Comparison of ENCODE assay signal across 22 mouse cellular contexts in genomic region chr2:101711608-101712007, GRCm38 (mm10).
"Had no signal": no experiment of that assay in that cellular context is flagged by ENCODE, and none has a peak within 500 bp of the region (broad histone marks: within the 10 kb centered on the region; RNA-seq: fewer than 3 reads in every experiment).

No protein-coding gene starts in this region.

- ATAC-seq: intestine, embryonic 16.5 days; liver, embryonic 12.5 days had no signal

- H3K36me3 ChIP-seq: liver, embryonic 12.5 days; liver, embryonic 15.5 days; neural tube, embryonic 12.5 days; neural tube, embryonic 15.5 days; stomach, embryonic 15.5 days had no signal

- H3K4me1 ChIP-seq: liver, embryonic 12.5 days; liver, embryonic 15.5 days; neural tube, embryonic 12.5 days; neural tube, embryonic 15.5 days; stomach, embryonic 15.5 days had no signal

- H3K9ac ChIP-seq: liver, embryonic 12.5 days; liver, embryonic 15.5 days; lung, embryonic 15.5 days; neural tube, embryonic 12.5 days; neural tube, embryonic 15.5 days; stomach, embryonic 15.5 days had no signal

- H3K27me3 ChIP-seq: liver, embryonic 12.5 days; lung, embryonic 15.5 days; neural tube, embryonic 12.5 days; neural tube, embryonic 15.5 days; stomach, embryonic 15.5 days had no signal

- H3K4me2 ChIP-seq: liver, embryonic 12.5 days; liver, embryonic 15.5 days; lung, embryonic 15.5 days; midbrain, embryonic 11.5 days; neural tube, embryonic 12.5 days; neural tube, embryonic 15.5 days; stomach, embryonic 15.5 days had no signal

- H3K27ac ChIP-seq: layer of hippocampus, adult 2 months; liver, embryonic 12.5 days; liver, embryonic 15.5 days; lung, embryonic 15.5 days; neural tube, embryonic 12.5 days; neural tube, embryonic 15.5 days; stomach, embryonic 15.5 days had no signal

- H3K4me3 ChIP-seq: layer of hippocampus, adult 2 months; liver, embryonic 12.5 days; liver, embryonic 15.5 days; lung, embryonic 15.5 days; megakaryocyte, embryonic 14.5 days; neural tube, embryonic 12.5 days; neural tube, embryonic 15.5 days; stomach, embryonic 15.5 days had no signal

- DNase-seq: kidney, adult 8-10 months; kidney, postnatal 14 days; layer of hippocampus, adult 9-11 months; liver; lung, adult 18-20 months; lung, postnatal 10 days; lung, postnatal 36 days; midbrain, embryonic 14.5 days; retina, postnatal 1 day; right cerebral cortex, postnatal 25 days; spleen, adult 18-20 months; thymus, postnatal 25 days had no signal

- H3K9me3 ChIP-seq: liver, embryonic 12.5 days; liver, embryonic 15.5 days; lung, embryonic 15.5 days; megakaryocyte, embryonic 14.5 days; neural tube, embryonic 12.5 days; neural tube, embryonic 15.5 days; stomach, embryonic 15.5 days had no signal
